Mouse (Mus musculus) cortical plate, adult 2 months (tissue): ENCODE measurements around the gene Gcg.

ENCODE experiments used
- CTCF ChIP-seq: fragments of 200-500 bp; IDR thresholded peaks from 2 replicates; pipeline ENCODE4 v1.5.1; 2011; ENCODE audit warnings: mild to moderate bottlenecking, control low read depth, low read length; ENCODE audit not compliant: insufficient read depth; ENCODE audit errors: extremely low read depth
- POLR2A ChIP-seq: fragments of 200-500 bp; IDR thresholded peaks from 2 replicates; pipeline ENCODE4 v1.6.1; 2011; ENCODE audit warnings: mild to moderate bottlenecking, low read length, control low read depth; ENCODE audit not compliant: insufficient read depth; ENCODE audit errors: extremely low read depth

DNA sequence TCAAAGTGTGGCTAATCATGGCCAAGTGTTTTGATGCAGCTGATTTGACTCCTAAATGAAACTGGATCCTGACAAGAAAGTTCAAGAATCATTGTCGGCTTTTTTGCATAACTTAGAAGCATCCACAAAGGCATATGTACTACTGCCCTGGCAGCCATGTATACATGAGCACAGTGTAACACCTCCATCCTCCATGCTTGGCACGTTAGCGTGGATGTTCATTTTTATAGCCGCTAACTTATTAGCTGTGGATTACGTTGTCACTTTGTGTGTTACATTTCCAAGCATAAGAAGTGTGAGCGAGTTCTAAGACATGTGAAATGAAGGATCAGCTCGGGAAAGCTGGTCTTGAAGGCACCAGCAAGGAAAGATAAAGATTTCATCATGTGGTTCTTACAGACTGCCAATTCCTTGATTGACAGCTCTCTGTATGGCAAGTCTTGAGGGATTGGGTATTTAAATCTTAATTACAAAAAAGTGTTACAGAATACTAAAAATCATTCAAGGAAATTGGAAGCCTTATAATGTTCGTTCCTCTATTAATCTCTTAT is 52.1 kb downstream of the Gcg start:
- TF ChIP-seq CTCF (no peak), POLR2A (no peak)
